8 mouse cellular contexts compared by ENCODE assay signal in genomic region chr6:38552636-38553000, GRCm38 (mm10). TPM values are rescaled to one million over a fixed set of nuclear protein-coding genes. Genes with fewer than 3 reads are reported as not detected.
A peak's percentile ranks its signal among the peaks of the same experiment; 100 is the strongest.
DNase-seq lines count a peak whose midpoint lies in the region; ATAC-seq and TF ChIP-seq lines count a peak whose summit lies in the region.

No protein-coding gene starts in this region.

- H3K4me1 ChIP-seq in heart, embryonic 13.5 days: peaks cover 46% of the 10 kb centered on the region
- no peaks in the 10 kb centered on the region for H3K4me1 ChIP-seq in ES-Bruce4 (ENCODE audit: control insufficient read depth, insufficient read depth, low read length)
- H3K4me1 ChIP-seq in forebrain, embryonic 16.5 days (replicated peaks; ENCODE audit: control insufficient read depth, insufficient read depth, low read length): peaks cover 14% of the 10 kb centered on the region
- H3K4me1 ChIP-seq in liver, embryonic 15.5 days (replicated peaks): peaks cover 33% of the 10 kb centered on the region

- no peaks in the 10 kb centered on the region for H3K9me3 ChIP-seq in heart, embryonic 13.5 days
- no peaks in the 10 kb centered on the region for H3K9me3 ChIP-seq in ES-Bruce4 (replicated peaks; ENCODE audit: control insufficient read depth, insufficient read depth, low read length, poor library complexity, severe bottlenecking)
- H3K9me3 ChIP-seq in forebrain, embryonic 16.5 days (ENCODE audit: control insufficient read depth, low read length): no peaks in the 10 kb centered on the region
- H3K9me3 ChIP-seq in liver, embryonic 15.5 days (replicated peaks): no peaks in the 10 kb centered on the region

- peak overlapping the region; percentile 96 for H3K9ac ChIP-seq in heart, embryonic 13.5 days
- H3K9ac ChIP-seq in ES-Bruce4 (ENCODE audit: low read depth, poor library complexity, severe bottlenecking): peak overlapping the region; percentile 97
- H3K9ac ChIP-seq in forebrain, embryonic 16.5 days (replicated peaks; ENCODE audit: low read depth, low read length): no peak overlapping the region
- H3K9ac ChIP-seq in liver, embryonic 15.5 days: peak overlapping the region; percentile 89; the same call in 1 of the 2 replicates

- TF ChIP-seq EP300 in ES-Bruce4 (IDR thresholded peaks at IDR 0.05; ENCODE audit: insufficient read depth, low read depth, low read length): no peak

- H3K4me2 ChIP-seq in heart, embryonic 13.5 days: peak overlapping the region; percentile 70
- H3K4me2 ChIP-seq in forebrain, embryonic 16.5 days (ENCODE audit: low read length): peak overlapping the region; percentile 68
- H3K4me2 ChIP-seq in liver, embryonic 15.5 days: peak overlapping the region; percentile 63

- H3K27me3 ChIP-seq in heart, embryonic 13.5 days (replicated peaks): no peaks in the 10 kb centered on the region
- no peaks in the 10 kb centered on the region for H3K27me3 ChIP-seq in ES-Bruce4 (ENCODE audit: control insufficient read depth, insufficient read depth, low read length, poor library complexity, severe bottlenecking)
- H3K27me3 ChIP-seq in forebrain, embryonic 16.5 days (replicated peaks; ENCODE audit: control insufficient read depth, insufficient read depth, low read length): no peaks in the 10 kb centered on the region
- H3K27me3 ChIP-seq in liver, embryonic 15.5 days: no peaks in the 10 kb centered on the region

- no peak for ATAC-seq in heart, embryonic 13.5 days (ENCODE audit: extremely low read depth, insufficient number of reproducible peaks, low FRiP score, low TSS enrichment)
- ATAC-seq in forebrain, embryonic 16.5 days: no peak
- no peak for ATAC-seq in liver, embryonic 15.5 days (ENCODE audit: insufficient read depth)
- ATAC-seq in megakaryocyte-erythroid progenitor cell, adult 5-6 weeks (replicated peaks; ENCODE audit: low FRiP score, low TSS enrichment, poor library complexity, severe bottlenecking): no peak

- peak overlapping the region; percentile 99; the same call in 1 of the 2 replicates for H3K27ac ChIP-seq in heart, embryonic 13.5 days (replicated peaks)
- no peak overlapping the region for H3K27ac ChIP-seq in ES-Bruce4 (ENCODE audit: insufficient read depth, low read length)
- no peak overlapping the region for H3K27ac ChIP-seq in forebrain, embryonic 16.5 days (ENCODE audit: low read length)
- peak overlapping the region; percentile 100; the same call in 1 of the 2 replicates for H3K27ac ChIP-seq in liver, embryonic 15.5 days (replicated peaks)

- 17% methylated on average over 5 of the region's 5 CpGs for WGBS in heart, embryonic 13.5 days
- 23% methylated on average over 5 of the region's 5 CpGs for WGBS in forebrain, embryonic 16.5 days
- 8% methylated on average over 5 of the region's 5 CpGs for WGBS in liver, embryonic 15.5 days (ENCODE audit: insufficient replicate concordance)

- no peak for TF ChIP-seq CTCF in ES-Bruce4 (IDR thresholded peaks at IDR 0.05; ENCODE audit: low read depth, low read length)

- peaks cover 16% of the 10 kb centered on the region for H3K36me3 ChIP-seq in heart, embryonic 13.5 days
- H3K36me3 ChIP-seq in ES-Bruce4 (ENCODE audit: control insufficient read depth, insufficient read depth, low read length, poor library complexity, severe bottlenecking): peaks cover 16% of the 10 kb centered on the region; the same call in 1 of the 2 replicates
- no peaks in the 10 kb centered on the region for H3K36me3 ChIP-seq in forebrain, embryonic 16.5 days (ENCODE audit: control insufficient read depth, insufficient read depth)
- H3K36me3 ChIP-seq in liver, embryonic 15.5 days (replicated peaks): peaks cover 29% of the 10 kb centered on the region

- no peak for TF ChIP-seq POLR2A in ES-Bruce4 (IDR thresholded peaks at IDR 0.05; ENCODE audit: insufficient read depth, low read length)

- DNase-seq in heart, postnatal 36 days: no peak
- no peak for DNase-seq in thymus, postnatal 25 days
- DNase-seq in left cerebral cortex, postnatal 10 days (ENCODE audit: extremely low spot score in 1 of 2, low spot score in 2 of 2): no peak

- peak overlapping the region; percentile 72 for H3K4me3 ChIP-seq in heart, embryonic 13.5 days
- peak overlapping the region; percentile 94 for H3K4me3 ChIP-seq in ES-Bruce4 (ENCODE audit: low read depth, low read length)
- H3K4me3 ChIP-seq in forebrain, embryonic 16.5 days (replicated peaks; ENCODE audit: low read length): peak overlapping the region; percentile 87
- H3K4me3 ChIP-seq in liver, embryonic 15.5 days (replicated peaks): peak overlapping the region; percentile 79

- intact Hi-C loops in heart, postnatal 36 days (cut with DNase I): loop anchor here (5.0 kb wide), 2 partner anchors 120 to 325 kb away; partner anchors contain the start of genes Hipk2, Tbxas1 and Ubn2
- intact Hi-C loops in left cerebral cortex, postnatal 10 days (cut with DNase I): no loop called here

RNA-seq across cellular contexts. Expression of gene Luc7l2, which starts 1.5 kb away (rescaled TPM):
- polyA plus RNA-seq in heart, embryonic 13.5 days (2015; fragmentation: Nextera tagmentation; extraction: Ambion mirVana): 26.0 and 27.3 TPM in 2 replicates
- total RNA-seq in heart, postnatal 36 days (2021): 100 to 1,000 TPM in 1 of 2 experiments, 10 to 100 TPM in 1; 93.7 to 102 TPM
- polyA plus RNA-seq in ES-Bruce4 (2011; ENCODE audit: insufficient read depth, insufficient read length, low read depth, missing spikeins): 310 and 356 TPM in 2 replicates
- 34.8 and 48.7 TPM in 2 replicates for polyA plus RNA-seq in forebrain, embryonic 16.5 days (2015; fragmentation: Nextera tagmentation; extraction: Ambion mirVana)
- 15.7 and 17.3 TPM in 2 replicates for polyA plus RNA-seq in liver, embryonic 15.5 days (2015; fragmentation: Nextera tagmentation; extraction: Ambion mirVana)
- total RNA-seq in left cerebral cortex, postnatal 10 days (2021): 100 to 1,000 TPM; 164 to 172 TPM
- total RNA-seq in megakaryocyte-erythroid progenitor cell, adult 5-6 weeks (2014; fragmentation: Nextera tagmentation): 203 and 217 TPM in 2 replicates
- 248 and 278 TPM in 2 replicates for total RNA-seq in megakaryocyte-erythroid progenitor cell, adult 5-6 weeks (2017)

RNA-seq across cellular contexts. Expression of gene Fmc1, which starts 19.3 kb away (rescaled TPM):
- 192 and 255 TPM in 2 replicates for polyA plus RNA-seq in heart, embryonic 13.5 days (2015; fragmentation: Nextera tagmentation; extraction: Ambion mirVana)
- total RNA-seq in heart, postnatal 36 days (2021): 100 to 1,000 TPM; 253 to 256 TPM
- polyA plus RNA-seq in ES-Bruce4 (2011; ENCODE audit: insufficient read depth, insufficient read length, low read depth, missing spikeins): 19.7 and 29.1 TPM in 2 replicates
- polyA plus RNA-seq in forebrain, embryonic 16.5 days (2015; fragmentation: Nextera tagmentation; extraction: Ambion mirVana): 130 and 134 TPM in 2 replicates
- 65.8 and 76.7 TPM in 2 replicates for polyA plus RNA-seq in liver, embryonic 15.5 days (2015; fragmentation: Nextera tagmentation; extraction: Ambion mirVana)
- 10 to 100 TPM; 53.2 to 61.3 TPM for total RNA-seq in left cerebral cortex, postnatal 10 days (2021)
- 113 and 175 TPM in 2 replicates for total RNA-seq in megakaryocyte-erythroid progenitor cell, adult 5-6 weeks (2014; fragmentation: Nextera tagmentation)
- 34.6 and 43.6 TPM in 2 replicates for total RNA-seq in megakaryocyte-erythroid progenitor cell, adult 5-6 weeks (2017)

Comparison
In these comparisons a context has a peak if more than half of its experiments do, and no peak if none do; other contexts are left out.
1. H3K27ac ChIP-seq: peak in heart, embryonic 13.5 days (single experiment) and liver, embryonic 15.5 days (single experiment); none in ES-Bruce4 (single experiment) and forebrain, embryonic 16.5 days (single experiment).
2. Peak in every context shown above with its lines, with median percentiles within 50 percentile points of each other: H3K4me2 ChIP-seq and H3K4me3 ChIP-seq.